Mouse (Mus musculus) G1E (cell line): ENCODE measurements at regions not wholly inside any gene's neighbourhood (a gene's known extent, or its start where the extent isn't known, plus 50 kb on each side); places are given as distances from the start of the nearest gene placed in this dataset.

Experiments used
- ATAC-seq: 2 replicates; pipeline ENCODE4 v1.8.0; 2016; ENCODE audit warnings: mild to moderate bottlenecking; ENCODE audit not compliant: insufficient number of reproducible peaks, poor library complexity, low FRiP score, severe bottlenecking; ENCODE audit errors: extremely low read depth
- DNase-seq: peaks from one replicate; pipeline ENCODE4 v3.0.0; 2012; ENCODE audit warnings: low spot score
- H3K27me3 ChIP-seq: 2 replicates; pipeline ENCODE4 v1.6.1; 2012; ENCODE audit warnings: mild to moderate bottlenecking, low read length, inconsistent platforms; ENCODE audit not compliant: insufficient read depth
- H3K36me3 ChIP-seq: replicated peaks from 2 replicates; pipeline ENCODE3; 2012; ENCODE audit warnings: mild to moderate bottlenecking, inconsistent platforms
- H3K4me1 ChIP-seq: 2 replicates; pipeline ENCODE4 v1.6.1; 2012; ENCODE audit warnings: low read depth, low read length, inconsistent platforms, mixed read lengths; ENCODE audit not compliant: insufficient read depth
- H3K4me3 ChIP-seq: 2 replicates; pipeline ENCODE4 v1.5.1; 2012; ENCODE audit warnings: low read depth, mild to moderate bottlenecking, inconsistent platforms, low read length, moderate library complexity, mixed read lengths
- H3K9me3 ChIP-seq: replicated peaks from 2 replicates; pipeline ENCODE4 v1.6.1; 2012; ENCODE audit warnings: inconsistent platforms
- CTCF ChIP-seq: IDR thresholded peaks from 2 replicates; pipeline ENCODE4 v1.5.1; 2012; ENCODE audit warnings: low read depth, low read length, inconsistent platforms, mixed read lengths
- GATA1 ChIP-seq: IDR thresholded peaks from 2 replicates; pipeline ENCODE4 v1.6.1; 2012; ENCODE audit warnings: borderline replicate concordance, low read length, inconsistent platforms, mixed read lengths
- GATA2 ChIP-seq: IDR thresholded peaks from 2 replicates; pipeline ENCODE4 v1.6.1; 2012; ENCODE audit warnings: low read depth, low read length, inconsistent platforms, borderline replicate concordance
- POLR2AphosphoS5 ChIP-seq: IDR thresholded peaks from 2 replicates; pipeline ENCODE4 v1.6.1; 2012; ENCODE audit warnings: low read depth, low read length, inconsistent platforms; ENCODE audit not compliant: insufficient replicate concordance
- TAL1 ChIP-seq: conservative IDR thresholded peaks from 2 replicates; pipeline ENCODE4 v1.6.1; 2012; ENCODE audit warnings: low read depth, low read length, inconsistent platforms, mixed read lengths

DNA sequence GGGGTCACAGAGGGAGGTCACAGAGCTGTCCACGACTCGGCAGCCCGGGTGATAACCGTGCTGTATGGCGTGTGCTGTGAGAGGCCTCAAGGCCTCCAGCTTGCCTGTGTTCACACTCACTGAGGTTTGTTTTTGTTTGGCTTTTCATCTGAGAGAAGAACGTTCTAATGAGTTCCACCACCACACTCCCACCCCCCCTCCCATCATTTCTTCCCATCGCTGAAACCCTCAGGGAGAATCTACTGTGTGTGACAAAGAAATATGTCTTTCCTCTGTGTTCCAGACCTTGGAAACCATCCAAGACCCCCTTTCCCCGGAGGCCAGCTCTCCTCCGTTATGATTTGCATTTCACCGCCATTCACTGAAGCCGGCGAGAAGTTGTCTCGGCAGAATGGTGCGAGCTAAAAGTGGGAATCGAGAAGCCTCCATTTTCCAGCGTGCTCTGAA is 164.0 kb upstream of the 1700066M21Rik start:
- H3K27me3 ChIP-seq: no peaks in the 10 kb centered on the region
- H3K36me3 ChIP-seq: no peaks in the 10 kb centered on the region
- no peak overlapping the region for H3K4me3 ChIP-seq
- DNase-seq: no peak
- ATAC-seq: no peak
- TF ChIP-seq TAL1 (no peak), CTCF (no peak), GATA2 (no peak), GATA1 (no peak), POLR2AphosphoS5 (no peak)
- no peaks in the 10 kb centered on the region for H3K4me1 ChIP-seq
- peaks cover 14% of the 10 kb centered on the region for H3K9me3 ChIP-seq

DNA sequence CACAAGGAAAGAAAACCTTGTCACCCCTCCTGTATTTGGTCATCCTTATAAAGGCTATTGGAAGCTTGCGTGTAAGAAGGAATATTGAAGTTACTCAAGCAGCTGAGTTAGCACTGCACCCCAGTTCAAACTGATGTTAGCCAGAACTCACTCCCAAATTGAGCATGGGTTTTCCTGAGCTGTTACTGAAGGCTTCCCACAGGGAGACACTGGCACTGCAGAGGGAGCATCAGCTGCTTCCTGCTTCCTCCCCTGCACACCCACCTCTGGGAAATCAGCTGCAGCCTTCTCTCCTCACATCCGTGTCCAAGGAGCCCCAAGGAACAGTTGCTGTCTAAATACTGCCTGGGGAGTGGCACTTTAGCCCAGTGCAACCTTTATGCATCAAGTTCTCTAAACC is 163.2 kb upstream of the 1700066M21Rik start:
- ATAC-seq: no peak
- Histone ChIP-seq H3K4me3 (no peak overlapping the region), H3K9me3 (peaks cover 15% of the 10 kb centered on the region), H3K4me1 (no peaks in the 10 kb centered on the region), H3K36me3 (no peaks in the 10 kb centered on the region), H3K27me3 (no peaks in the 10 kb centered on the region)
- TF ChIP-seq POLR2AphosphoS5: no peak
- DNase-seq: no peak

DNA sequence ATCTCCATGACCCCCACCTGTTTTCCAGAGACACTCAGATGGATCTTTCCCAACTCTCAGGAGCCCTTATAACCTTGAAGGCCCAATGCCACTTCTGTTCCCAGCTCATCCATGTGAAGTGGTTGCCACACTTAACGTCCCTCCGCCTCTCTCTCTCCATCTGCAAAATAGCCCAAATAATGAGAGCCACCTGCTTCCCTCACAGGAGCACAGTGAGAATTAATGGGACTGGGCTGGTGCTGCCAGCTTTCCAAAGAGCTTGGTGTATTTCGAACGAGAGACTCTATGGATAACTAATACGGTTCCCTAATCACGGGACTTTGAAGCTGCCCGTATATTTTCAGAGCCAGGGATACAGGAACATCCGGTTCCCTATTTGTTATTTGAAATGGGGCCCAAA is 159.8 kb upstream of the 1700066M21Rik start:
- no peak for ATAC-seq
- H3K9me3 ChIP-seq: peaks cover 16% of the 10 kb centered on the region
- H3K4me3 ChIP-seq: no peak overlapping the region
- no peak for DNase-seq
- H3K4me1 ChIP-seq: no peaks in the 10 kb centered on the region
- TF ChIP-seq GATA1: no peak
- TF ChIP-seq POLR2AphosphoS5: no peak
- no peak for TF ChIP-seq CTCF
- no peak for TF ChIP-seq GATA2
- TF ChIP-seq TAL1: no peak
- H3K27me3 ChIP-seq: no peaks in the 10 kb centered on the region
- H3K36me3 ChIP-seq: no peaks in the 10 kb centered on the region

- Histone ChIP-seq H3K4me3 (no peak overlapping the region), H3K4me1 (no peaks in the 10 kb centered on the region), H3K36me3 (no peaks in the 10 kb centered on the region), H3K27me3 (no peaks in the 10 kb centered on the region), H3K9me3 (peaks cover 16% of the 10 kb centered on the region)
- TF ChIP-seq TAL1 (no peak), GATA1 (no peak), POLR2AphosphoS5 (no peak), CTCF (no peak), GATA2 (no peak)
- DNase-seq (no peak), ATAC-seq (no peak)
Observed at GRCm38 (mm10) chr1:57218127-57218526, 159.3 kb upstream of the 1700066M21Rik start.

DNA sequence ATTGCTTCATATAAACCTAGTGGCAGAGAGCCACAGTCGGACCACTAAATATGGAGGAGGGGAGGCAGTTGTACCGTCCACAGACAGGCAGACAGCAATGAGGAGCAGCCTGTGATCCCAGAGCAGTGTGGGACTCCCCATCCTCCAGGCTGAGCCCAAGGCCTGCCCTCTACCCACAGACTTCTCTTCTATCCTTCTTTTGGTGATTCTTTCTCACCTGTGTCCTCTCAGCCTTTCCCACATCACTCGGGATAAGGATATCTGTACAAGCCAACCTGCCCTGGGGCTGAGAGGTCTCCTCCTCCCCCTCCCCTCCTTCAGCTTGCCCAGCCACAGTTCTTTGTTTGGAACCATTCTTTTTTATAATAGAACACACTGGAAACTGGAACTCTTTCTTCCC is 158.8 kb upstream of the 1700066M21Rik start:
- no peak for ATAC-seq
- no peak overlapping the region for H3K4me3 ChIP-seq
- TF ChIP-seq CTCF (no peak), GATA2 (no peak), TAL1 (no peak), POLR2AphosphoS5 (no peak), GATA1 (no peak)

GRCm38 (mm10) chr1:57224425-57225104 is 152.9 kb upstream of the 1700066M21Rik start:
- no peaks in the 10 kb centered on the region for H3K4me1 ChIP-seq
- DNase-seq: no peak
- ATAC-seq: no peak
- H3K9me3 ChIP-seq: peaks cover 15% of the 10 kb centered on the region
- no peaks in the 10 kb centered on the region for H3K36me3 ChIP-seq
- no peak overlapping the region for H3K4me3 ChIP-seq
- TF ChIP-seq POLR2AphosphoS5: no peak
- TF ChIP-seq CTCF: no peak
- TF ChIP-seq GATA1: no peak
- no peak for TF ChIP-seq GATA2
- no peak for TF ChIP-seq TAL1
- H3K27me3 ChIP-seq: no peaks in the 10 kb centered on the region

More for the DNA sequence above, 158.8 kb upstream of the 1700066M21Rik start:
- Histone ChIP-seq H3K4me1 (no peaks in the 10 kb centered on the region), H3K27me3 (no peaks in the 10 kb centered on the region), H3K36me3 (no peaks in the 10 kb centered on the region), H3K9me3 (peaks cover 14% of the 10 kb centered on the region)
- no peak for DNase-seq
